Mouse (Mus musculus) heart, postnatal 14 days (tissue): ENCODE data around the gene Zfp618. TPM values are rescaled to one million over a fixed set of nuclear protein-coding genes. Genes with fewer than 3 reads are reported as not detected.
A peak's percentile ranks its signal among the peaks of the same experiment; 100 is the strongest.

Experiments
- DNase-seq, 2 experiments: peaks; one replicate each; pipeline ENCODE4 v3.0.0; 2021 to 2022
- intact Hi-C: fragments of 180-260 bp; cut with DNase I; formaldehyde crosslinking; loops from one replicate; pipeline ENCODE4 v1.15.1; 2025
- long read RNA-seq, 2 experiments: library from polyadenylated mRNA; stranded (forward); transcript quantifications; one replicate each; pipeline ENCODE4 v2.0.0; 2021
- total RNA-seq, 2 experiments: library from RNA; stranded (reverse); gene quantifications; 2 replicates each; pipeline ENCODE4 v1.2.3; 2021

The Zfp618 gene
- 1 to 10 TPM; 1.6 to 1.8 TPM for total RNA-seq
- long read RNA-seq, experiment 1: 0 reads
- long read RNA-seq, experiment 2, partial matches to known transcripts: 0 of 2 reads
- long read RNA-seq, experiment 2, other reads (novel, unspliced or antisense): 2 of 2 reads

GRCm38 (mm10) chr4:62965497-62966302, at the start of gene Zfp618:
Gene Zfp618, plus strand, starts transcription at chr4:62965573.
- intact Hi-C loops: loop anchor here (5.0 kb wide), 1 partner anchor 78 kb away; no protein-coding TSS in a partner anchor
- DNase-seq: peak; percentile 46 to 54

DNA sequence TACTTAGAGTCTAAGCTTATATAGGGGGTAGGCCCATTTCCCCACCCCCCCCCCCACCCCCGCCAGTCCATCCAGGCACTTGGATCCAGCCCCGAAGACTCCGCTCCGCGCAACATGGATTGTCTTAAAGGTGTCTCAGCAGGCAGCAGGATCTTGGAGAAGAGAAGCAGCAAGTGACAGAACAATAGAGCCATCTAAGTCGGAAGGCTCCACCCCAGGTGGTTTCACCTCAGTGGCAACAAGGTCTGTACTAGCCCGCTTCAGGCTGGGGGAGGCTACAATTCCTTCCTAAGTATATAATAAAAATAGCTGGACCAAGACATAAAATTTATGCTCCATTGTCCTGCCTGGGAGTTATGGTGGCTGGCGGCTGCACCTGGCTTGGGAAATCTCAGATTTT, 48.3 kb upstream of the Zfp618 start:
- DNase-seq: no peak
- intact Hi-C loops: no loop called here

DNA sequence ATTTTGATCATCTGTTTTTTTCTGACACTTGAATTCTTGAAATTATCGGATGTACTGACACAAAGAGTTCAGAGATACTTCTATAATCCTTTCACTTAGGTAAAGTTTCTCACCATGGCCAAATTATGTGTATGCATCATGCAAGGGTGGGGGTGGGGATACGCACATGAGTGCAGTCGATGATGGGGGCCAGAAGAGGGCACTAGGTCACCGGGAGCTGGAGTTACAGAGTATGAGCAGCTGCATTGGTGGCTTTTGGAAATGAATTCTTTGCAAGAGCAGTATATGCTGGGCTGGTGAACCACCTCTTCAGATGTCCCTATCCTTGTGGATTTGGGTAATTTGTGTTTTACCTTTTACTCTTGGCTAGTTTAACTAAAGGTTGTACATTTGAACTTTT, 31.6 kb upstream of the Zfp618 start:
- no peak for DNase-seq
- intact Hi-C loops: no loop called here

GRCm38 (mm10) chr4:62935589-62936218, 29.7 kb upstream of the Zfp618 start:
- intact Hi-C loops: no loop called here

GRCm38 (mm10) chr4:62941961-62942892, 23.1 kb upstream of the Zfp618 start:
- intact Hi-C loops: no loop called here
- DNase-seq: no peak

More at GRCm38 (mm10) chr4:62935589-62936218, 29.7 kb upstream of the Zfp618 start:
- DNase-seq: no peak

DNA sequence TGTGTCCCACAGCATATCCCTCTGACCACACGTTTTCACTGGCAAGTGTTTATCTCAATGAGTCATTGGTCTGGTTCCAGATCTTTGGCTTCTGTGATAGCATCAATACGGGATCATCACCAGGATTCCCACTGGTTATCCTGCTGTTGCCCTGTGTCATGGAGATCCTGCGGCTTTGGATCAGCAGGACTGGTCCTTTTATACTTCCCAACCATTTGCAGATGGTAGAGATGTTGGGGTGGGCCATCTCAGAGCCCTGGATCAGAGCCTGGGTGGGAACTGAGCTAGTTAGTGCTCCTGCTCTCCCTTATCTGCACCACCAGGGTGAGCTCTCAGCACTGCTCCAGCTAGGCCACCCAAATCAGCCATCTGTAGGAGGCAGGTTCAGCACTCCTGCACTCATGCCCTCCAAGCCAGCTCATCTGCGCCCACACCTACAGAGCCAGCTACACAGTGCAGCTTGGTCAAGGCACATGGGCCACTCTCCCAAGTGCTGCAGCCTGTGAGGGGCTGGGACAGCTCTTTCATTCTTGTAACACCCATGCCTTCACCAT, 21.0 kb upstream of the Zfp618 start:
- intact Hi-C loops: loop anchor here (2.0 kb wide), 1 partner anchor 174 kb away; no protein-coding TSS in a partner anchor
- peak; percentile 2 to 14 for DNase-seq

DNA sequence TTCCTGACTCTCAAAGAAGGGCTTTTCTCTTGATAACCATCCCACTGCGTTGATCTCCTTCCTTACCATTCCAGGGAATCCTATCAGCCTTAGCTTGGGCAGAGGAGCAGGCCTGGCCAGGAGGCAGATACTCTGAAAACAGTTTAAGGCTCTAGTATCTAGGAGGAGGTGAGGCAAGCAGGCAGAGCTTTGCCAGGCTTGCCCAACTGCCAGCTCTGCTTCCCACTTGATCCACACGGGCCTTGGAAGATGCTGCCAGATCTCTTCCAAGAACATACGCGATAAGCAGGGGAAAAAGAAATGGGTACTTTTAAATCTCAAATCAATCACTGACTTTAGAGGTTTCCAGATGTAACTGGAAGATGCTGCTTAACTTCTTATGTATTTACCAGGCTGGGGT, 1.6 kb upstream of the Zfp618 start:
- intact Hi-C loops: loop anchor here (5.0 kb wide), 1 partner anchor 182 kb away; no protein-coding TSS in a partner anchor
- no peak for DNase-seq

GRCm38 (mm10) chr4:62964844-62965496, 403 bp upstream of the Zfp618 start:
- intact Hi-C loops: loop anchor here (5.0 kb wide), 2 partner anchors 78 to 183 kb away; no protein-coding TSS in a partner anchor
- peak in 1 of 2 experiments; percentile 15 for DNase-seq

DNA sequence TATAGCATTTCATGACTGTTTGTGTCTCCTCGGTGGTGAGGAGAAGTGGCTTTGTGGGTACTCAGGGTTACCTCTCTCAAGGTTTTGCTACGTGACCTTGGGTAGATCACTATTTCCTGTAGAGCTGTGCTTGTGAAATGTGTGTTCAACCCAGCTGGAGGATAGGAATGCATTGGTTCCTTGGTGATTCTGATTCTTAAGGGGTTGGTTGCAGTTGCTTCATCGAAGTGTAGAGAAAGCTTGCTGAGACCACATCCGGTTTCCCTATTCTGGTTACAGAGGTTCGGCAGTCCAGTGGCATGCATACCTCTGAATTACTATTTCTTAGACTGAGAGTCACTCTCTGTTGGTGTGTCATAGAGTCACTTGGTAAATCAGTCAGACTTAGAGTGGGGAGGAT, 4.2 kb downstream of the Zfp618 start:
- intact Hi-C loops: loop anchor here (5.0 kb wide), 1 partner anchor 82 kb away; no protein-coding TSS in a partner anchor
- DNase-seq: no peak

DNA sequence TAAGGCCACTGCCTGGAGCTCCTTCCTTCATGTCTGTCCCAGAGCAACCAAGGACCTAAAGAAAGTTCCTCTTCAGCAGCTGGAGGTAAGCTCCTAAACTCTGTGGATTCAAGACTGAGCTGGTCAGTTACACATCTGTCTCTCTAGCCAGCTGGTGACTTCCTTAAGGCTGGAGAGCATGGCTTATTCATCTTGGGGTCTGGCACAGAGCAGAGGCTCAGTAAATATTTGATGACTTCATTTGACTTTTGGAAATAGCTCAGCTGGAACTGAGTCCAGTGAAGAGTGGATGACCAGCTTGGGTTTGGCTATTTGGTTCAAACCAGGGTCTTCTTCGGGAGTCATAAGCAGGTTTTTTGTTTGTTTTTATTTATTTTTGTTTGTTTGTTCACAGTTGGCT, 6.6 kb downstream of the Zfp618 start:
- no peak for DNase-seq
- intact Hi-C loops: no loop called here

- DNase-seq: peak in 1 of 2 experiments; percentile 25
Measured at GRCm38 (mm10) chr4:62973086-62973485, 7.7 kb downstream of the Zfp618 start.

DNA sequence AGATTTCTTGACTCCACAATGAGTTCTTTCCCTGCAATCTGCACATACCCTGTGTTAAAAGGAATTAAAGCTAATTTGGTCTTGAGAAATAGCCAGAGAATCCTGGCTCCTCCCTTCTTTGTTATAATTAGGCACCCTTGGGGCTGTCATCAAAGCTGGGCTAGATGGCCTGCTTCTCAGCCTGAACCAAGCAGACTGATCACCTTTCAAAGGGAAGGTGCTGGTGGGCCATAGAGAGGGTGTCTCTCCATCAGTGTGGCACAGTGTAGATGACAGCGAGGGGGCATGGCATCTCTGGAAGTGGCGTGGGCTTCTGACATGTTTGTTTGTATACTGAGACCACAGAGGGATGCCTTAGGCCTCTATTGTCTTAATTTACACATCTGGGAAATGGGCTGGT, 9.5 kb downstream of the Zfp618 start:
- DNase-seq: no peak
- intact Hi-C loops: no loop called here

More at GRCm38 (mm10) chr4:62973086-62973485, 7.7 kb downstream of the Zfp618 start:
- intact Hi-C loops: no loop called here

- DNase-seq: no peak
- intact Hi-C loops: no loop called here
Measured at GRCm38 (mm10) chr4:62975541-62975940, 10.2 kb downstream of the Zfp618 start.

DNA sequence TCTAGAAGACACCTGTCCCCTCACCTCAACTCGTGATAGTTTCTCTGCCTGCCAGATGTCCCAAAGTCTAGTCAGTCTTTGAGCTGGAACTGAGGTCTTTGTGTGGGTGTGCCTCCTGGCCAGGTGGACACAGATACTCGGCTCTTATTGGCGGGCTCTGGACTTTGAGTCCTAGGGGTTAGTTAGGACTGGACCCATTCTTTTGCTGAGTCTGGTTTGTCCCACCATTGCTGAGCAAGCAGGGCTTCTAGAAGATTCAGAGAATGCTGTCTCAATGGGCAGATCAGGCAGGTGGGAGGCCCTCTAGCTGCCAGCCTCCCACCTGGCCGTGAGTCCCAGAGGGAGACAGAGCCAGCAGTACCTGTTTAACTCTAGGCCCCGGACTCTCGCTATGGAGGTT, 12.1 kb downstream of the Zfp618 start:
- intact Hi-C loops: no loop called here
- no peak for DNase-seq

- intact Hi-C loops: no loop called here
Measured at GRCm38 (mm10) chr4:62978501-62978911, 13.1 kb downstream of the Zfp618 start.

GRCm38 (mm10) chr4:62981572-62981971, 16.2 kb downstream of the Zfp618 start:
- intact Hi-C loops: no loop called here
- DNase-seq: no peak

More at GRCm38 (mm10) chr4:62978501-62978911, 13.1 kb downstream of the Zfp618 start:
- DNase-seq: no peak

GRCm38 (mm10) chr4:62983556-62983955, 18.2 kb downstream of the Zfp618 start:
- intact Hi-C loops: no loop called here
- DNase-seq: no peak

- intact Hi-C loops: no loop called here
- DNase-seq: no peak
Measured at GRCm38 (mm10) chr4:62991336-62991735, 26.0 kb downstream of the Zfp618 start.

- no peak for DNase-seq
- intact Hi-C loops: no loop called here
Measured at GRCm38 (mm10) chr4:62993190-62993589, 27.8 kb downstream of the Zfp618 start.
